Mouse (Mus musculus): ENCODE measurements around the gene Znrf3. TPM values are rescaled to one million over a fixed set of nuclear protein-coding genes. Genes with fewer than 3 reads are reported as not detected.
A peak's percentile ranks its signal among the peaks of the same experiment; 100 is the strongest.

The Znrf3 gene
- polyA plus RNA-seq, 1 experiment = 3.8 TPM

- no peaks in the 10 kb centered on the region for H3K36me3 ChIP-seq (ENCODE audit: control insufficient read depth, insufficient read depth)
- H3K27me3 ChIP-seq (ENCODE audit: control insufficient read depth, insufficient read depth, insufficient read length) = no peaks in the 10 kb centered on the region
- H3ac ChIP-seq (ENCODE audit: control insufficient read depth, insufficient read length) = no peak overlapping the region
- no peak overlapping the region for H3K4me3 ChIP-seq
- H3K4me2 ChIP-seq (ENCODE audit: low read depth) = peak overlapping the region; percentile 70
- no peak for TF ChIP-seq TCF3 (IDR thresholded peaks at IDR 0.05; ENCODE audit: insufficient read length, low read depth)
- TF ChIP-seq CEBPB (IDR thresholded peaks at IDR 0.05; ENCODE audit: insufficient read depth, poor library complexity, severe bottlenecking) = 0 out of 2 replicates have a peak, but pooled peaks have one; percentile 42
- no peaks in the 10 kb centered on the region for H3K79me2 ChIP-seq (ENCODE audit: control insufficient read depth, insufficient read depth)
These were observed 172.6 kb downstream of the Znrf3 start for GRCm38 (mm10) chr11:5272066-5272360.

DNA sequence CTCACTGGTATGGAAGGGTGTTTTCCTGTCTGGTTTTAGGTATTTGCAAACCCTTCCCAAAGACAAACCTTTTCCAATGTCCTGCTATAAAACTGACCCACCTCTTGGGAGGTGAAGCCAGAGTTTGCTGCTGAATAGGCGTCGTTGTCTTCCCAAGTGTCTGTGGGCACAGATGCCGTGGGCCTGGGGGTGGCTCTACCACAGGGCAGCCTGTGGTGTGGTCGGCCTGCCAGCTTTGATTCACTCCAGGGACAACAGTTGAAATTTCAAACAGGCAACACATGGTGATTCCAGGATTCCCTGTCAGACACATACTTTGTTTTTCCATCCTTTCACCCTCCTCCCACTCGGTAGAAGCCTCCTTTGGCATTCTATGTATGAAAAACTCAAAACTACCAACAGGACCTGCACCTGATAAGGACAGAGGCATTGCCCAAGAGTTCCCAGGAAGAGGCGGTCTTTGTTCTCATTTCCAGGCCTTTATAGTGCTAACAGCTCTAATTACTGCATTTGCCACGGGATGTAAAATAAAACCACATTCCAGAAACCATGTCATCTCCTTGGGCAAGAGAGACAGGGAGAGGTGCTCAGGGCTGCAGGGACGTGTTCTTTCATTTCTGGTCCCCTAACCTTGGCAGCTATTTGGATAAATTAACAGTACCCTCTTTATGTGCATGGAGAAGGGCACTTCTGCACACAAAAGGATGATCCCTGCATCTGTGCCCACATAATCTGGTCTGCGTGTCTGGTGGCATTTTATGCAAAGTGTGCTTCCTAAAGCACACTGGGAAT lies 173.2 kb downstream of the Znrf3 start:
- H3K27me3 ChIP-seq (ENCODE audit: control insufficient read depth, insufficient read depth, insufficient read length) = no peaks in the 10 kb centered on the region
- H3K4me2 ChIP-seq (ENCODE audit: low read depth) = peak overlapping the region; percentile 70
- H3K79me2 ChIP-seq (ENCODE audit: control insufficient read depth, insufficient read depth) = no peaks in the 10 kb centered on the region
- no peak for TF ChIP-seq REST (IDR thresholded peaks at IDR 0.05; ENCODE audit: insufficient read depth, insufficient read length)
- no peak for TF ChIP-seq TCF12 (IDR thresholded peaks at IDR 0.05; ENCODE audit: insufficient read depth, poor library complexity, severe bottlenecking)
- peak in 2 of 3 experiments; percentile 58 to 73 for TF ChIP-seq MYOD1 (IDR thresholded peaks at IDR 0.05; ENCODE audit: control insufficient read depth in 1 of 3, insufficient read length in 2 of 3, low read depth in 2 of 3)
- no peak for TF ChIP-seq SRF (IDR thresholded peaks at IDR 0.05; ENCODE audit: control insufficient read depth, insufficient read length, low read depth)
- TF ChIP-seq E2F4 (IDR thresholded peaks at IDR 0.05; ENCODE audit: insufficient read depth) = no peak
- peak in 2 of 3 experiments; percentile 78 to 94 for TF ChIP-seq MYOG (IDR thresholded peaks at IDR 0.05; ENCODE audit: control insufficient read depth in 1 of 3, insufficient read depth in 1 of 3, insufficient read length in 2 of 3, low read depth in 2 of 3)
- no peak for TF ChIP-seq POLR2AphosphoS2 (IDR thresholded peaks at IDR 0.05; ENCODE audit: insufficient read length, low read depth)
- peak; percentile 71; the same call in 1 of the 2 replicates for TF ChIP-seq CEBPB (IDR thresholded peaks at IDR 0.05; ENCODE audit: insufficient read depth, poor library complexity, severe bottlenecking)
- no peak for TF ChIP-seq MAX (IDR thresholded peaks at IDR 0.05; ENCODE audit: low read depth)
- no peak for TF ChIP-seq USF1 (IDR thresholded peaks at IDR 0.05; ENCODE audit: low read depth)
- TF ChIP-seq TCF3 (IDR thresholded peaks at IDR 0.05; ENCODE audit: insufficient read length, low read depth) = peak; percentile 62
- no peak for TF ChIP-seq POLR2A (IDR thresholded peaks at IDR 0.05; ENCODE audit: insufficient read length, low read depth)
- H3K36me3 ChIP-seq (ENCODE audit: control insufficient read depth, insufficient read depth) = no peaks in the 10 kb centered on the region
- H3ac ChIP-seq (ENCODE audit: control insufficient read depth, insufficient read length) = no peak overlapping the region
- no peak overlapping the region for H3K4me3 ChIP-seq

DNA sequence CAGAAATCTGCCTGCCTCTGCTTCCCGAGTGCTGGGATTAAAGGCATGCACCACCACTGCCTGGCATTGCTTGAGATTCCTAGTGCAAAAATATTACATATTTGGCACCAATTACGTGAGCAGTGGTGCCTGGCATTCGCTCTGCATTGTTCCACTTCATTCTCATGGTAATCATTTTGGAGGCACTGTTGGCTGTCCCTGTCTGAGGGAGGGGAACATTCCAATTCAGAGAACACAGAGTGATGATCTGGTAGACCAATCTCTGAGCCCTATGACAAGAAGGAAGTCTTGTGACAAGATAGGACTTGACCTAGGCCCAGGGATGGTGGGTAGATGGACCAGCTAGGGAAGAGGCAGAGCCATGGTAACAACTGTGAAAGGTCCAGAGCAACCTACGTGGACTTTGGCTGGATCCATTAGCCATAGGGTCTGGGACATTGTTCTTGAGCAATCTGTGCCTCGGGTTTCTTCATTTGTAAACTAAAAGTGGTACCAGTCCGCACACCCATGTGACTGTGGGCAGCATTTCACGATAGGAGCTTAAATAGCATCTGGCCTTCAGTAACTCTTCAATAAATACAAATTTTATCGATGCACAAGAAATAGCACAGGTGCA lies 174.7 kb downstream of the Znrf3 start:
- no peak for TF ChIP-seq REST (IDR thresholded peaks at IDR 0.05; ENCODE audit: insufficient read depth, insufficient read length)
- TF ChIP-seq MYOD1 (IDR thresholded peaks at IDR 0.05; ENCODE audit: control insufficient read depth in 1 of 3, insufficient read length in 2 of 3, low read depth in 2 of 3) = no peak
- TF ChIP-seq USF1 (IDR thresholded peaks at IDR 0.05; ENCODE audit: low read depth) = no peak
- TF ChIP-seq POLR2AphosphoS2 (IDR thresholded peaks at IDR 0.05; ENCODE audit: insufficient read length, low read depth) = no peak
- TF ChIP-seq SRF (IDR thresholded peaks at IDR 0.05; ENCODE audit: control insufficient read depth, insufficient read length, low read depth) = no peak
- no peak for TF ChIP-seq MYOG (IDR thresholded peaks at IDR 0.05; ENCODE audit: control insufficient read depth in 1 of 3, insufficient read depth in 1 of 3, insufficient read length in 2 of 3, low read depth in 2 of 3)
- no peak for TF ChIP-seq POLR2A (IDR thresholded peaks at IDR 0.05; ENCODE audit: insufficient read length, low read depth)
- no peak overlapping the region for H3K4me3 ChIP-seq
- no peak overlapping the region for H3ac ChIP-seq (ENCODE audit: control insufficient read depth, insufficient read length)
- H3K27me3 ChIP-seq (ENCODE audit: control insufficient read depth, insufficient read depth, insufficient read length) = no peaks in the 10 kb centered on the region
- no peak overlapping the region for H3K4me2 ChIP-seq (ENCODE audit: low read depth)
- H3K79me2 ChIP-seq (ENCODE audit: control insufficient read depth, insufficient read depth) = no peaks in the 10 kb centered on the region
- no peaks in the 10 kb centered on the region for H3K36me3 ChIP-seq (ENCODE audit: control insufficient read depth, insufficient read depth)

GRCm38 (mm10) chr11:5265764-5266163 lies 178.9 kb downstream of the Znrf3 start:
- H3K79me2 ChIP-seq (ENCODE audit: control insufficient read depth, insufficient read depth) = peaks cover 4% of the 10 kb centered on the region
- no peak overlapping the region for H3K4me2 ChIP-seq (ENCODE audit: low read depth)
- H3K4me3 ChIP-seq = no peak overlapping the region
- H3ac ChIP-seq (ENCODE audit: control insufficient read depth, insufficient read length) = no peak overlapping the region
- H3K36me3 ChIP-seq (ENCODE audit: control insufficient read depth, insufficient read depth) = no peaks in the 10 kb centered on the region
- no peaks in the 10 kb centered on the region for H3K27me3 ChIP-seq (ENCODE audit: control insufficient read depth, insufficient read depth, insufficient read length)
- TF ChIP-seq REST (IDR thresholded peaks at IDR 0.05; ENCODE audit: insufficient read depth, insufficient read length) (no peak), POLR2A (IDR thresholded peaks at IDR 0.05; ENCODE audit: insufficient read length, low read depth) (no peak), MAX (IDR thresholded peaks at IDR 0.05; ENCODE audit: low read depth) (no peak), MYOD1 (IDR thresholded peaks at IDR 0.05; ENCODE audit: control insufficient read depth in 1 of 3, insufficient read length in 2 of 3, low read depth in 2 of 3) (no peak), POLR2AphosphoS2 (IDR thresholded peaks at IDR 0.05; ENCODE audit: insufficient read length, low read depth) (no peak), SRF (IDR thresholded peaks at IDR 0.05; ENCODE audit: control insufficient read depth, insufficient read length, low read depth) (no peak), E2F4 (IDR thresholded peaks at IDR 0.05; ENCODE audit: insufficient read depth) (no peak), TCF12 (IDR thresholded peaks at IDR 0.05; ENCODE audit: insufficient read depth, poor library complexity, severe bottlenecking) (no peak)

GRCm38 (mm10) chr11:5263078-5263730 lies 181.4 kb downstream of the Znrf3 start:
- Histone ChIP-seq H3K36me3 (ENCODE audit: control insufficient read depth, insufficient read depth) (no peaks in the 10 kb centered on the region), H3K4me2 (ENCODE audit: low read depth) (no peak overlapping the region), H3K27me3 (ENCODE audit: control insufficient read depth, insufficient read depth, insufficient read length) (no peaks in the 10 kb centered on the region), H3K79me2 (ENCODE audit: control insufficient read depth, insufficient read depth) (peaks cover 30% of the 10 kb centered on the region), H3ac (ENCODE audit: control insufficient read depth, insufficient read length) (no peak overlapping the region), H3K4me3 (no peak overlapping the region)
- TF ChIP-seq POLR2A (IDR thresholded peaks at IDR 0.05; ENCODE audit: insufficient read length, low read depth) (no peak), MYOD1 (IDR thresholded peaks at IDR 0.05; ENCODE audit: control insufficient read depth in 1 of 3, insufficient read length in 2 of 3, low read depth in 2 of 3) (peak in 1 of 3 experiments; percentile 17), CEBPB (IDR thresholded peaks at IDR 0.05; ENCODE audit: insufficient read depth, poor library complexity, severe bottlenecking) (no peak), REST (IDR thresholded peaks at IDR 0.05; ENCODE audit: insufficient read depth, insufficient read length) (no peak), SRF (IDR thresholded peaks at IDR 0.05; ENCODE audit: control insufficient read depth, insufficient read length, low read depth) (no peak), TCF12 (IDR thresholded peaks at IDR 0.05; ENCODE audit: insufficient read depth, poor library complexity, severe bottlenecking) (no peak), MAX (IDR thresholded peaks at IDR 0.05; ENCODE audit: low read depth) (no peak)

Measured in myocyte (in vitro differentiated cells).